Mouse (Mus musculus) ES-E14 (cell line): ENCODE data around the gene Ciz1.

ENCODE experiments used
- HCFC1 ChIP-seq: IDR thresholded peaks from 2 replicates; pipeline ENCODE4 v1.6.1; 2012; ENCODE audit warnings: low read length, inconsistent platforms, borderline replicate concordance; ENCODE audit not compliant: insufficient read depth
- MAFK ChIP-seq: IDR thresholded peaks from 2 replicates; pipeline ENCODE4 v1.6.1; 2014; ENCODE audit warnings: mild to moderate bottlenecking, low read depth, low read length, inconsistent platforms; ENCODE audit not compliant: insufficient read depth

- TF ChIP-seq MAFK, result no peak
- TF ChIP-seq HCFC1, result no peak
Observed at GRCm38 (mm10) chr2:32425568-32425967, 73.4 kb downstream of the Ciz1 start.
